Mouse (Mus musculus): ENCODE measurements around the gene Luc7l3.

- TF ChIP-seq TAL1 (IDR thresholded peaks at IDR 0.05; ENCODE audit: low read length) = no peak
- no peak for TF ChIP-seq GATA1 (IDR thresholded peaks at IDR 0.05; ENCODE audit: low read length)
These were observed 66.1 kb downstream of the Luc7l3 start for GRCm38 (mm10) chr11:94255733-94256132.

All from erythroblast, embryonic 14.5 days (primary cell).